Mouse (Mus musculus) intestine, embryonic 14.5 days (tissue): ENCODE results near the gene Opa3. TPM values are rescaled to one million over a fixed set of nuclear protein-coding genes. Genes with fewer than 3 reads are reported as not detected.

Experiments used
- ATAC-seq: fragments of 200-750 bp; cut with Nextera tagmentation; replicated peaks from 2 replicates; pipeline ENCODE4 v1.8.0; 2017; ENCODE audit warnings: low read depth, moderate number of reproducible peaks, moderate TSS enrichment, moderate library complexity; ENCODE audit not compliant: low FRiP score, low TSS enrichment
- DNase-seq: peaks from one replicate; pipeline ENCODE4 v3.0.0-alpha.2; 2018; ENCODE audit warnings: low spot score
- H3K27ac ChIP-seq: fragments of 300-500 bp; sonication (generic); 2 replicates; pipeline ENCODE4 v1.5.1; 2014; ENCODE audit warnings: low read depth, mild to moderate bottlenecking, control low read depth
- H3K27me3 ChIP-seq: fragments of 300-500 bp; sonication (generic); replicated peaks from 2 replicates; pipeline ENCODE4 v1.6.1; 2014; ENCODE audit warnings: low read length, control low read depth; ENCODE audit not compliant: control insufficient read depth, insufficient read depth
- H3K36me3 ChIP-seq: fragments of 300-500 bp; sonication (generic); 2 replicates; pipeline ENCODE4 v1.6.1; 2014; ENCODE audit warnings: low read length, control low read depth; ENCODE audit not compliant: control insufficient read depth, insufficient read depth
- H3K4me1 ChIP-seq: fragments of 300-500 bp; sonication (generic); replicated peaks from 2 replicates; pipeline ENCODE4 v1.6.1; 2014; ENCODE audit warnings: low read length, control low read depth, mixed read lengths; ENCODE audit not compliant: control insufficient read depth, insufficient read depth
- H3K4me2 ChIP-seq: fragments of 300-500 bp; sonication (generic); 2 replicates; pipeline ENCODE4 v1.6.1; 2014; ENCODE audit warnings: low read length
- H3K4me3 ChIP-seq: fragments of 300-500 bp; sonication (generic); 2 replicates; pipeline ENCODE4 v1.5.1; 2014; ENCODE audit warnings: low read depth, low read length, control low read depth, mixed read lengths
- H3K9ac ChIP-seq: fragments of 300-500 bp; sonication (generic); 2 replicates; pipeline ENCODE4 v1.6.1; 2014; ENCODE audit warnings: mild to moderate bottlenecking, low read length
- H3K9me3 ChIP-seq: fragments of 300-500 bp; sonication (generic); 2 replicates; pipeline ENCODE4 v1.6.1; 2016; ENCODE audit warnings: low read length, control low read depth; ENCODE audit not compliant: control insufficient read depth
- WGBS: fragments of 180-500 bp; shearing (Covaris S2); extraction: QIAGEN DNeasy Blood & Tissue Kit; methylation state at CpG from one replicate; pipeline ENCODE4 v1.1.7; 2014; 5-methylcytosine and 5-hydroxymethylcytosine counted together
- polyA plus RNA-seq: library from polyadenylated mRNA; unstranded; fragments of >200 nt; fragmentation: Nextera tagmentation; extraction: Ambion mirVana; gene quantifications from 2 replicates; pipeline ENCODE4 v1.2.1, GENCODE M21; 2014

Gene Opa3
- polyA plus RNA-seq, 1 experiment from 2014 or later: 37.4 TPM

DNA sequence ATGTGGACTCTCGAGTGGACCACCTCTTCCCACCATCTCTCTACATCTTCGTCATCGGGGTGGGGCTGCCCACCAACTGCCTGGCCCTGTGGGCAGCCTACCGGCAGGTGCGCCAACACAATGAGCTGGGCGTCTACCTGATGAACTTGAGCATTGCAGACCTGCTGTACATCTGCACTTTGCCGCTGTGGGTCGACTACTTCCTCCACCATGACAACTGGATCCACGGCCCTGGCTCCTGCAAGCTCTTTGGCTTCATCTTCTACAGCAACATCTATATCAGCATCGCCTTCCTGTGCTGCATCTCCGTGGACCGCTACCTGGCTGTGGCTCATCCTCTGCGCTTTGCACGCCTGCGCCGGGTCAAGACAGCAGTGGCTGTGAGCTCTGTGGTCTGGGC lies 5.9 kb upstream of the Opa3 start:
- Histone ChIP-seq H3K4me1 (no peaks in the 10 kb centered on the region; the same call in 1 of the 2 replicates), H3K36me3 (0 out of 2 replicates have a peak, but pooled peaks cover 8% of the 10 kb centered on the region), H3K9me3 (no peaks in the 10 kb centered on the region), H3K4me2 (no peak overlapping the region), H3K9ac (no peak overlapping the region), H3K27me3 (no peaks in the 10 kb centered on the region), H3K4me3 (no peak overlapping the region), H3K27ac (no peak overlapping the region)
- 90% methylated on average over 16 of the region's 16 CpGs for WGBS
- DNase-seq (no peak), ATAC-seq (no peak)

DNA sequence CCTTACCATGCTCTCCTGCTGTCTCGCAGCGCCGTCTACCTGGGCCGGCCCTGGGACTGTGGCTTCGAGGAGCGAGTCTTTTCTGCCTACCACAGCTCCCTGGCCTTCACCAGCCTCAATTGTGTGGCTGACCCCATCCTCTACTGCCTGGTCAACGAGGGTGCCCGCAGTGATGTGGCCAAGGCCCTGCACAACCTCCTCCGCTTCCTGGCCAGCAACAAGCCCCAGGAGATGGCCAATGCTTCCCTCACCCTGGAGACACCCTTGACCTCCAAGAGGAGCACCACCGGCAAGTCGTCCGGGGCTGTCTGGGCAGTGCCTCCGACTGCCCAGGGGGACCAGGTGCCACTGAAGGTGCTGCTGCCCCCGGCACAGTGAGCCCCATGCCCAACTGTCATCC lies 5.3 kb upstream of the Opa3 start:
- 85% methylated on average over 14 of the region's 14 CpGs for WGBS
- no peak overlapping the region for H3K9ac ChIP-seq
- H3K4me1 ChIP-seq: no peaks in the 10 kb centered on the region; the same call in 1 of the 2 replicates
- DNase-seq (no peak), ATAC-seq (no peak)
- no peak overlapping the region for H3K4me2 ChIP-seq
- H3K36me3 ChIP-seq: 0 out of 2 replicates have a peak, but pooled peaks cover 8% of the 10 kb centered on the region
- H3K27ac ChIP-seq: no peak overlapping the region
- H3K27me3 ChIP-seq: no peaks in the 10 kb centered on the region
- no peak overlapping the region for H3K4me3 ChIP-seq
- no peaks in the 10 kb centered on the region for H3K9me3 ChIP-seq

DNA sequence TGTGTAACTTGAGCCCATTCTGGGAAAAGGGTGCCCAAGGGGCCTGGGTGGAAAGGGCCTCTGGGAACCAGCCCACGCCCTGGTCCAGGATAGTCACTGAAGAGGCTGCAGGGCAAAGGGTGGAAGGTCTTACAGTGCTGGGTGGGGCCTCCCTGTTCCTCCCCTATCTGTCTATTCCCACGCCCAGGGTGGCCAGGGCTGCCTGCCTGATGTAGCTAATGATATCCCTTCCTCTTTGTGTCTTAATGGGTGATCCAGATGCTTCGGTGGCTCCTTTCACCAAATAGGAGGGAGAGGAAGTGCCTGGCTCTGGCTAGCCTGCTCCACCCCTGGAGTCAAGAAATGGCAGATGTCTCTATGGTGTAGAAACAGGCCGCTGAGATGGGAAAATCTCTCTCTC lies 3.2 kb upstream of the Opa3 start:
- DNase-seq: no peak
- H3K9ac ChIP-seq: no peak overlapping the region
- no peak overlapping the region for H3K4me3 ChIP-seq
- H3K27ac ChIP-seq: no peak overlapping the region
- 0 out of 2 replicates have a peak, but pooled peaks cover 8% of the 10 kb centered on the region for H3K36me3 ChIP-seq
- WGBS: 78% methylated on average over 4 of the region's 4 CpGs
- H3K4me1 ChIP-seq: peaks cover 7% of the 10 kb centered on the region; the same call in 1 of the 2 replicates
- no peak for ATAC-seq
- no peaks in the 10 kb centered on the region for H3K9me3 ChIP-seq
- no peak overlapping the region for H3K4me2 ChIP-seq
- no peaks in the 10 kb centered on the region for H3K27me3 ChIP-seq

DNA sequence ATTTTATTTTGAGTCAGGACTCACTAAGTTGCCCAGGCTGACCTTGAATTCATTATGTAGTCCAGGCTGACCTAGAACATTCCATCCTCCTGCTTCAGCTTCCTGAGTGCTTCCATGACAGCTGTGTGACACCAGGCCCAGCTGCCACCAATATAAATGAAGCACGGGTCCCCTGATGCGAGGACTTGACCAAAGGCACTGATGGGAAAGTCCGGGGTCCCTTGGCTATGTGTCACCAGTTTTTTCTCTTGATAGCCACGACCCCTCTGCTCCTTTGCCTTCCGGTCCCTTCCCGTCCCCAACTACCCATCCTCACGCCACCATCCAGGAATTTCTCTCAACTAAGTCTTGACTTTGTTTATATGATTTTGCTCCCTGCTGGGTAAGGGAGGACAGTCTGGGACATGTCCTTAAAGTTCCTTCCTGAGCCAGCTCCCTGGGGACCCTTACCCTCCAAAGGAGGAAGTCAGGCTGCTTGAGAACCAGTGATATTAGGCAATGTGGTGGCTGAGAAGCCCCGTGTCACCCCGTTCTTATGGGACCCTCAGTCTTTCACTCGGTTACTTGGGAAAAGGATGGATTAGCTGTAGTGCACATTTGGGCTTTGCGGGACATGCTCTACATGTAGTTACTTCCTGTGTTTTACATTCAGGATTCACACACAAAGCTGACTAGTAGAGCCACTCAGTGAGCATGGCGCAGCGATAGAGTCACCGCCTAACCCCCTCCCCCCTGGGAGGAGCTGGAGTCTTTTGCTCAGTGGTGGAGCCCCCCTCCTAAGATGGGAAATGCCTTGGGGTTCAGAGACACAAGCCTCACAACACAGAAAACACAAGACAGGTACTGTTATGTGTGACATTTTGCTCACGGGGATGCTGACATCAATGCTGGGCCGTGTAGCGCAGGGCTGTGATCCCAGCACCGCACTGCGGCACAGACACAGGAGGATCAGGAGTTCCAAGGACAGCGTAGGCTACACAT lies 1.0 kb upstream of the Opa3 start:
- peak; percentile 44 for ATAC-seq
- Histone ChIP-seq H3K4me3 (peak overlapping the region; percentile 78), H3K27me3 (no peaks in the 10 kb centered on the region), H3K4me2 (peak overlapping the region; percentile 77), H3K36me3 (0 out of 2 replicates have a peak, but pooled peaks cover 8% of the 10 kb centered on the region), H3K4me1 (peaks cover 9% of the 10 kb centered on the region; the same call in 1 of the 2 replicates), H3K27ac (peak overlapping the region; percentile 80), H3K9me3 (no peaks in the 10 kb centered on the region), H3K9ac (peak overlapping the region; percentile 67)
- 17% methylated on average over 20 of the region's 20 CpGs for WGBS
- DNase-seq: peak; percentile 79

DNA sequence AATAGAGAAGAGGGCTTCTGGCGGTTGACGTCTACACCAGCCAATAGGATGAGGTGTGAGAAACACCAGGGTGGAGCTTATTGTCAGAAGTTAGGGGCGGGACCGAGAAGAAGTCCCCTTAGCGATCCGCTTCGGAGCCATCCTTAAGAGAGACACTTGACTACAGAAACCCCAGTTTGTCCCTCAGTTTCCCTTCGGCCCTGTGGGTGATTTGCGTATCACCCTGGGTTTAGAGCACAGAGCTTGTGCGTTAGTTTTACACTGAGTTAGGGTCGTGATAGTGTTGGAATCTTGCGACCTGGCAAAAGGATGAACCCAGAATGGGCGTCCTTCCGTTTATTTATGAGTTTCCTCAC lies 637 bp downstream of the Opa3 start:
- no peak for DNase-seq
- under 1% methylated on average over 14 of the region's 14 CpGs for WGBS
- no peak for ATAC-seq
- H3K36me3 ChIP-seq: 0 out of 2 replicates have a peak, but pooled peaks cover 8% of the 10 kb centered on the region
- no peaks in the 10 kb centered on the region for H3K27me3 ChIP-seq
- H3K9me3 ChIP-seq: no peaks in the 10 kb centered on the region
- H3K4me3 ChIP-seq: peak overlapping the region; percentile 78
- peaks cover 9% of the 10 kb centered on the region; the same call in 1 of the 2 replicates for H3K4me1 ChIP-seq
- H3K27ac ChIP-seq: peak overlapping the region; percentile 98
- peak overlapping the region; percentile 60 for H3K9ac ChIP-seq
- H3K4me2 ChIP-seq: peak overlapping the region; percentile 75

DNA sequence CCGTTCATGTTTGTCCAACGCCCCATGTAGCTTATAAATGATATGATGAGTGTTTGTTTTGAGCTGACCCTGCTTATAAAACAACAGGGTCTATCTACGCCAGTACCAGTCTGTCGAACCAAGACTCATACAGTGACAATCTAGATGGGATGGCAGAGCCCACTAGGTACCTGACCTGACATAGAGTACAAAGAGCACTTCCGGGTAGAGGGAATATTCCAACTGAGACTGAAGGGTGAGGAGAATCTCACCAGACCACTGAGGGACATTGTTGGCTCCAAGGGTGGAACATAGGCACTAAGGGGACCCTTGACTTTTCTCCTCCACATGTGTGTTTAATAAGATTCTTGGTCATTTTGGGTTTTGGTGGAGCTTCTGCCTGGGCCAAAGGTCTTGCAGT lies 1.3 kb downstream of the Opa3 start:
- Histone ChIP-seq H3K4me1 (peaks cover 9% of the 10 kb centered on the region; the same call in 1 of the 2 replicates), H3K27ac (peak overlapping the region; percentile 62), H3K9me3 (no peaks in the 10 kb centered on the region), H3K4me3 (peak overlapping the region; percentile 78), H3K36me3 (0 out of 2 replicates have a peak, but pooled peaks cover 8% of the 10 kb centered on the region), H3K9ac (peak overlapping the region; percentile 60), H3K4me2 (peak overlapping the region; percentile 75), H3K27me3 (no peaks in the 10 kb centered on the region)
- DNase-seq: no peak
- WGBS: 28% methylated on average over 5 of the region's 5 CpGs
- no peak for ATAC-seq

DNA sequence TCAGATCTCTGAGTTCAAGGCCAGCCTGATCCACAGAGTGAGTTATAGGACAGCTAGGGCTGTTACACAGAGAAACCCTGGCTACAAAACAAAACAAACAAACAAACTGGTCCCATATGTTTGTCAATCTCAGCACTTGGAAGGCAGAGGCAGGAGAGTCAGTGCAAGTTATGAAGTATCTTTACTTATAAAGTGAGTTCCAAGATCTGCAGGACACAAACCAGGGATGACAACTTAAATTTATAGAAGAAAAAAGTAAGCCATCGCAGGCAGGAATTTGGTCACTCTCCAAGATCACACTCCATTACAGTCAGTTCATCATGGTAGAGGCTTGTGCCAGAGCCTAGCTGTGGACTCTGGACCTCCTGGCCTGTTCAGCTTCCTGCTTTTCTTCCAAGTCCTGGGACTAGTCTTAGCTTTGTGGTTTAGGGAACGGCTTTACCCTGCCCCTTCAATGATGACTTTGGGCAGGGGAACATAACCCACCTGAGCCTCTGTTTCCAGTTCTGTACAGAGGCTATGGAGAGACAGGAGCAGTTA lies 2.0 kb downstream of the Opa3 start:
- 90% methylated on average over 2 of the region's 2 CpGs for WGBS
- Histone ChIP-seq H3K9ac (no peak overlapping the region), H3K4me1 (peaks cover 9% of the 10 kb centered on the region; the same call in 1 of the 2 replicates), H3K4me2 (no peak overlapping the region), H3K4me3 (no peak overlapping the region), H3K9me3 (no peaks in the 10 kb centered on the region), H3K27me3 (no peaks in the 10 kb centered on the region), H3K36me3 (0 out of 2 replicates have a peak, but pooled peaks cover 6% of the 10 kb centered on the region), H3K27ac (no peak overlapping the region)
- DNase-seq: no peak
- no peak for ATAC-seq

DNA sequence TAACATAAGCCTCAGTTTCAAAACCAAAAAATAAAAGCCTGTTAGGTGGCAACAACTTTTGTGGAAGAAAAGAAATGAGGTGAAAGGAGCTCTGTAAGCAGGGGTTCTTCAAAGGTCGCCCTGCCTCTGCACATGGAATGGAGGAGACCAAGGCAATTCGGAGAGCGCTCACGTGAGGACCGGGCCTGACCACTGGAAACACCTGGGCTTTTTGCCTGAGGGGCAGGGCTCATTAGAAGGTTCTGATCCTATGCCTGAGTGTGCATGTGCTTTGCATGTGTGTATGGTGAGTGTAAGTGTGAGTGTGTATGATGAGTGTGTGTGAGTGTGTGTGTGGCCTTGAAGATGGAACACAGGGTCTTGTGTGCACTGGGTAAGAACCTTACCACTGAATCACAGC lies 2.8 kb downstream of the Opa3 start:
- Histone ChIP-seq H3K36me3 (0 out of 2 replicates have a peak, but pooled peaks cover under 1% of the 10 kb centered on the region), H3K4me2 (no peak overlapping the region), H3K27ac (no peak overlapping the region), H3K9ac (no peak overlapping the region), H3K4me1 (peaks cover 9% of the 10 kb centered on the region; the same call in 1 of the 2 replicates), H3K27me3 (no peaks in the 10 kb centered on the region), H3K4me3 (no peak overlapping the region), H3K9me3 (no peaks in the 10 kb centered on the region)
- ATAC-seq (no peak), DNase-seq (no peak)
- 94% methylated on average over 5 of the region's 5 CpGs for WGBS
